Mouse (Mus musculus): ENCODE measurements at regions not wholly inside any gene's neighbourhood (a gene's known extent, or its start where the extent isn't known, plus 50 kb on each side); places are given as distances from the start of the nearest gene placed in this dataset.

- DNase-seq: no peak
Measured at GRCm38 (mm10) chr10:61034056-61034455, 55.1 kb upstream of the Pcbd1 start.

GRCm38 (mm10) chr10:61028598-61028997, 60.5 kb upstream of the Pcbd1 start:
- no peak for DNase-seq

GRCm38 (mm10) chr10:61027215-61027614, 61.9 kb upstream of the Pcbd1 start:
- no peak for DNase-seq

- peak; percentile 46 for DNase-seq
Measured at GRCm38 (mm10) chr10:61025061-61025460, 64.1 kb upstream of the Pcbd1 start.

GRCm38 (mm10) chr10:61024166-61024565, 65.0 kb upstream of the Pcbd1 start:
- DNase-seq: no peak

- no peak for DNase-seq
Measured at GRCm38 (mm10) chr10:61023431-61023830, 65.7 kb upstream of the Pcbd1 start.

- no peak for DNase-seq
Measured at GRCm38 (mm10) chr10:61019566-61019965, 69.6 kb upstream of the Pcbd1 start.

GRCm38 (mm10) chr10:61012199-61012695, 76.9 kb upstream of the Pcbd1 start:
- DNase-seq: no peak

GRCm38 (mm10) chr10:61010697-61011096, 78.4 kb upstream of the Pcbd1 start:
- no peak for DNase-seq

- DNase-seq: no peak
Measured at GRCm38 (mm10) chr10:61007403-61007802, 81.7 kb upstream of the Pcbd1 start.

GRCm38 (mm10) chr10:61001745-61002160, 87.4 kb upstream of the Pcbd1 start:
- DNase-seq: no peak

- DNase-seq: no peak
Measured at GRCm38 (mm10) chr10:60997393-60997792, 91.7 kb upstream of the Pcbd1 start.

GRCm38 (mm10) chr10:60995908-60996640, 93.1 kb upstream of the Pcbd1 start:
- no peak for DNase-seq

- no peak for DNase-seq
Measured at GRCm38 (mm10) chr10:60985109-60985576, 104.0 kb upstream of the Pcbd1 start.

- DNase-seq: no peak
Measured at GRCm38 (mm10) chr10:60981770-60982169, 107.4 kb upstream of the Pcbd1 start.

- DNase-seq: no peak
Measured at GRCm38 (mm10) chr10:60973615-60974014, 115.5 kb upstream of the Pcbd1 start.

- peak; percentile 23 for DNase-seq
Measured at GRCm38 (mm10) chr10:60964843-60965242, 124.3 kb upstream of the Pcbd1 start.

GRCm38 (mm10) chr10:60957820-60958233, 126.4 kb upstream of the Unc5b start:
- peak; percentile 14 for DNase-seq

GRCm38 (mm10) chr10:60955467-60955866, 124.1 kb upstream of the Unc5b start:
- no peak for DNase-seq

GRCm38 (mm10) chr10:60952495-60952894, 121.1 kb upstream of the Unc5b start:
- no peak for DNase-seq

- no peak for DNase-seq
Measured at GRCm38 (mm10) chr10:60948983-60949677, 117.7 kb upstream of the Unc5b start.

GRCm38 (mm10) chr10:60943074-60943473, 111.7 kb upstream of the Unc5b start:
- no peak for DNase-seq

GRCm38 (mm10) chr10:60938749-60939148, 107.4 kb upstream of the Unc5b start:
- DNase-seq: no peak

- no peak for DNase-seq
Measured at GRCm38 (mm10) chr10:60937517-60937866, 106.1 kb upstream of the Unc5b start.
